Mouse (Mus musculus) lung, adult 18-20 months (tissue): ENCODE measurements around the gene Uhrf2.
"Not testable (repeated sequence)": the region's sequence is repeated elsewhere in the genome, so short reads cannot be mapped to it uniquely, and the experiment has no call there.

Source experiments
- DNase-seq, 2 experiments: peaks; one replicate each; pipeline ENCODE4 v3.0.0; 2022; ENCODE audit warnings: mixed read lengths in 2 of 2

Gene Uhrf2

DNA sequence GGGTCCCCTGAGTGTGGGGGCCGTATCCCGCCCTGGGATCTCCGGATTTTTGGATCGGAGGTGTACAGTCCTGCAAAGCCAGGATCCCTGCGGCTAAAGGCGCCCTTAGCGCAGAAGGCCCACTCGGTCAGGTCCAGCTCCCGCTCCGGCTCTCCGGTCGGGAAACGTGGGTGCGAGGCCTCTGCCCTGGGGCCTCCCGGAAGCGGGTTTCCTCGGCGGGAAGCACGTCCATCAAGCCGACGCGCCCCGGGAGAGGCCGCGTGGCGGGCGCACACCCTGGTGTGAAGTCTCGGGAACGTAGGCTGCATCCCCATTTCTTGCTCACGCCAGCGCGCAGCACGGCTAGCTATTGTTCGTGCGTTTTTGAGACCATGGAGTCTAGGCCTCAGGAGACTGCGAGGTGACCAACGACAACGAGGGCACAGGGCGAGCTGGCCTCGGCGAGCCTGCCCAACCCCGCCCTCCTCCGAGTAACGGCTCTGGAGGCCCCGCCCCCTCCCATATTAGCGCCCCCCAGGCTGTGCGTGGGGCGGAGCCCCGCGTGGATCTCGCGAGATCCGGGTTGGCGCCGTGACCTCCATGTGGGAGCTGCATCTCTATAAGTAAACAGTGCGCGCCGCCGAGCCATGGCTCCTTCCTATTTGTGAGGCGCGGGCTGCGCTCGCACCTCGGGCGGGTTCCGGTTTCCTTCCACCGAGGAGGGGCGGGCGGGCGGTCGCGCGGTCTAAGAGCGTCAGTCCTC, at the start of gene Uhrf2:
Gene Uhrf2, plus strand, starts transcription at position 620 of the 742 bp plus-strand sequence.
- peak; percentile 95 to 96 for DNase-seq

DNA sequence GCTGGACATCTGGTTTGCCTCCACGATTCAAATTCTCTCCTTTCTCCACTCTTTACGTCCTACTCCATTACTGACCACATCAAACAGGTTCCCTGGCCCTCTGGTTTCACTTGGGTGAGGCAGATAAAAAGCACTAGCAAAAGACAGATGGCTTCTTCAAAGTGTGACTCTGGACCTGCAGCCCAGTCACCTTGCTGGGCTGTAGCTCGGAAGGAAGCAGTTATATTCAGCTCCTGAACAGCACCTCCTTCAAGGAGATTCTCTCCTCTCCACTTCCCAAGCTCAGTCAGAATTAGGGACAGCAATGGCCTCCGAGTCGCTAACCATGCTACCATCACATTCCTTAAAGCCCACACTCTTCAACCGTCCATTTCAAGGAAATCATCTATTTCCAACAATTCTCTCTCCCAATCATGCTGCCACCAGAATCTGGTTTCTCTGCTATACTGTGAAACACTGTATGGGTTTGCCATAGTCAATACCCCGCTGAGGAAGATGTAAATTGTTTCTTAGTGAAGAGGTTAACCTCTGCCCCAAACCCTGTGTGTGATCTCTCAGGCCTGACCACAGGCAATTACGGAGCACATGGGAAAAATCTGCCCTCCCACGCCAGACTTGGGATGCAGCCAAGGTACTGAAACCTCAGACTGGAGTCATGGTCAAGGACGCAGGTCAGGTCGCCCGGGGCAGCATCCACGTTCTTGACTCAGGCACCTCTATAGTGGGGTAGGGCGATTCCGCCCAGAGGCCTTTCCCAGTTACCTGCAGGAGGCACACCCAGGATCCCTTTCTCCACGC, 45.9 kb upstream of the Uhrf2 start:
- DNase-seq = peak; percentile 13 to 31

DNA sequence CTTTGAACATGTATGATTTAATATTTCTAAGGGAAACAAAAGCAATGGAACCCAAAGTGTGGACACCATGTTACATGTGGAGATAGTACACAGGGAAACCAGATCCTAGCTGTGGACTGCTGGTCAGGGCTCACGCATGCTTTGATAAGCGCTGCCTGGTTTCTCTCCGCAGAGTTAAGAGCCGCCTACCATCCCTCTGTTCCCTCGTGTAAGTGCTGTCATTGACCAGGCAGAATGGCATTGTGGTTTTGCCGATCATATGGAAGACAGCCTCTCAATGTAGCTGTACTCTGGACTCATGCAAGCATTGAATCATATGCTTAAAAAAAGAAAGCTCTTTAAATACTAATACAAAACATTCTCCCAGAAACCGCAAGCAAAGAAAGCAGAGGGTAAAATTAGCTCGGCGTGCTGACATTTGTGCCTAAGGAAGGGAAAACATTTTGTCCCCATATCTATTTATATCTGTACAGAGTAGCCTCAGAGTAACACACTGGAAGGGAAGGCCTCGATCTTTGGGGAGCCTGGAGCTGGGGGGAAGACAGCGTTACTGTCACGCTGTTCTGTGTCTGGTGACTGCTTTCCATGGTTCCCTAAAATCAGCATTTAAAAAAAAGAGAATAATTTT, 43.7 kb upstream of the Uhrf2 start:
- DNase-seq = no peak

DNA sequence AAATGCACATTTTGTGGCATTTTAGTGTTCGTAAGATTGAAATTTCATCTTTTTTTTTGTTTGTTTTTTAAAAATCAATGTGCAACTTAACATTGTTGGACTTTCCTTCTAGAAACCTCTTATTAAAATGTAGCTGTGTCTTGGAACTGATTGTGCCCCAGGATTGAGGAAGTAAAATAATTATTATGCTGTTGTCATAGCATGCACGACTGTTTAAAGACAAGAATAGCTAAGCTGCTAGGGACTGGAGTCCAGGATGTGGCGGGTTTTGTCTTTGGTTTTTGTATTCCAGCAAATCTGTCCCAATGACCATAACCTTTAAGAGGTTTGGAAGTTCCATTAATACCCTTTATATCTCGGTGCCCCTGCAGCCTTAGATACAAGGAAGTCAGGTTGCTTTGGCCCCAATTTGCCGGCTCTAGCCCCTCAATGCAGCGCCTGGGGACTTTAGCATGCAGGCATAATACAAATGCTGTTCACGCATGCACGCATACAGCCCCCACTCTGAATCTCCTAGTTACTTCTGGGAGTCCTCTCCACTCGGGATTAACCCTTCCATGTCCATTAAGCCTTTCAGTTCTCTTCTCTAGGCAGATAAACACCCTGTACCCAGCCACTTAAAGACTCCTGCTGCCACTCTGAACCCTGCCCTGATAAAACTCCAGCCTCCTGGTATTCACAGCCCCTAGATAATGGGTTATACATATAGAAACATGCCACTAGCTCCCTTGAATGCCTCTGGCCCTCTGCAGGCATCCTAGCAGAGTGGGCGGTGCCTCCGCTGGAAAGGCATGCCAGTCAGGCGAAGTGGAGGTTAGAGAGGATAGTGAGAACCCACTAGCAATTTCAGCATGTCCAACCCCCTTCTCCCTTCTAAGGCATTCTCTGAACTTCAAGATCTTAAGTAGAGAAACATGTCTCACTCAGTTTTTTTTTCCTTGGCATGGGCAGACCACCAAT, 29.6 kb upstream of the Uhrf2 start:
- DNase-seq = no peak

- DNase-seq = no peak
These were observed 28.8 kb upstream of the Uhrf2 start for GRCm38 (mm10) chr19:30001550-30001949.

DNA sequence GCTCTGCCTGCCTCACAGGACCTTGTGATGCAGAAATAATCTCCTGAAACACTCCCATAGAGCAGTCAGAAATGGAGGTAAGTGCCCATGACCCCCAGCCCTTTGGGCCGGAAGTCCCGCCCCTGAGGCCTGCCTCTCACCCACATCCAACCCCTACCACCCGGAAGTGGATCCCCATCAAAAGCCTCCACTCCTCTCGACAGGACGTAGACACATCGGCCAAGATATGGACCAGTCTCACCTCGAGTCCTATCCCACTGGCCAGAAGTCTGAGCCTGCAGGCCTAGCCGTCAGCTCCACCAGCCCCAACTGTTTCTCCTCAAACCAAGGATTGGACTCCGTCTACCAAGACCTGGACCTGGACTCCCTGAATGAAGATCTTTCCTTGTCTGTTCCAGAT, 26.7 kb upstream of the Uhrf2 start, which contains the start of gene Trpd52l3:
Gene Trpd52l3, plus strand, starts transcription at position 170 of the 400 bp plus-strand sequence.
- no peak for DNase-seq

DNA sequence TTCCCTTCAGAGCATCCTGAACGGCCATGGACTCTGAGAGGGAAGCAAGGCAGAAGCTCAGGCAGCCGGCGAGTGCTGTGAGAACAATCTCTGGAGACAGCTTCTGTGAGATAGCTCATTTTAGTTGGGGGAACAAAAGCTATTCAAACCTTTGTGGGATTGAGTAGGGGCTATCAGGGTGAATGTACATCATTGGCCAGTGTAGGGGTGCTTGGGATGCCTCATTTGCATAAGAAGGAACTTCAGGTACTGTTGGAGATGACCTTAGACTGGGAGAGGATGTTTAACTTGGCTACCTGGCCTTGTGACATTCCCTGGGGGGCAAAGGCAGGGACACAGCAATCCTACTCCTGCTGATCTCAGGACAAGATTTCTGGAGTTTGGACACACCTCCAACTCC, 23.9 kb upstream of the Uhrf2 start:
- DNase-seq = no peak

GRCm38 (mm10) chr19:30010520-30011296, 19.6 kb upstream of the Uhrf2 start:
- DNase-seq = no peak

GRCm38 (mm10) chr19:30014331-30014730, 16.0 kb upstream of the Uhrf2 start:
- DNase-seq = no peak

DNA sequence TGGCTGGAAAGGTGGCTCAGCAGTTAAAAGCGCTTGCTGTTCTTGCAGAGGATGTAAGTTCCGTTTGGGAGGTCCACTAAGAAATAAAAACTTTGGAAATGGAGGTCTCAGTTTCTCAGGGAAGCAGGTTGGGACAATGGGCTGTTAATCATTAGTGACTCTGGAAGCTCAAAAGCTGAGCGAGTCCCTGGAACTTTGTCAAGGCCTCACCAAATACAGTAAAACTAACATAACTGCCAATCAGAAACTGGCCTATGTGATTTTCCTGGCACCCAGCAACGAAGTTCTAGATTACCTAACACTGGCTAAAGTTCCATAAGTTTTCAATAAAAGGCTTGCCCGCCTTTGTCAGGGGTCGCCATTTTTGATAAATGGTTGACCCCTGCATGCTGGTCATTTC, 14.2 kb upstream of the Uhrf2 start:
- no peak for DNase-seq

GRCm38 (mm10) chr19:30023419-30023818, 6.9 kb upstream of the Uhrf2 start:
- DNase-seq = not testable (repeated sequence)

DNA sequence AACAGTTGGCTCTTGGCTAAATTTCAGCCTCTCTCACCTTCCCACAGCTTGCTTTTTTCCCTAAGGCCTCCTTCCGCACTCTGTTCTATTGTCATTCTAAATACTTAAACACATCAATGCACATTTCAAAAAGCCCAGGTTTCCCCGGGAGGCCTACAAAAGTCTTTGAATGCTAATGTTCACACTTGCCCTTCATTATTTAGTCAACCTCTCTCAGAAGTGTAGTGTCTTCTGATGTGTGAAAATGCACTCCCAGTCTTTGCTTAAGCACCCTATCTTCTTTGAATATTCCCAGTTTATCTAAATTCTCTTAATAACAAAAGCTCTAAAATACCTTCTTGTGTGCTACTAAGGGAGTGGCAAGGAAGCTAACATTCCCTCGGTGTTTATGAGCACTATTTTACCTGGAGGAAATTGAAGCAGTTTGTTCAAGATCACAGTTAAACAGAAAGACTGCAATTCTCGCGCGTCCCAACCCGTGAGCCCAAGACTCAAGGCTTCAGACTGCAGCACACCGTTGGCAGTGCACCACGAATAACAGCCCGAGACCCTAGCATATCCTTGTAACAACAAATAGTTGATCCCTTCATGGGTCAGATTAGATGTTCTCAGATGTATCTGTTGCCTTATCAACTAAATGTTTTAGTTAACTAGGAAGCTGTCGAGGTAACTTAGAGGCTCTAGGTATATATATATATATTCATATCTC, 1.2 kb upstream of the Uhrf2 start:
- DNase-seq = no peak

DNA sequence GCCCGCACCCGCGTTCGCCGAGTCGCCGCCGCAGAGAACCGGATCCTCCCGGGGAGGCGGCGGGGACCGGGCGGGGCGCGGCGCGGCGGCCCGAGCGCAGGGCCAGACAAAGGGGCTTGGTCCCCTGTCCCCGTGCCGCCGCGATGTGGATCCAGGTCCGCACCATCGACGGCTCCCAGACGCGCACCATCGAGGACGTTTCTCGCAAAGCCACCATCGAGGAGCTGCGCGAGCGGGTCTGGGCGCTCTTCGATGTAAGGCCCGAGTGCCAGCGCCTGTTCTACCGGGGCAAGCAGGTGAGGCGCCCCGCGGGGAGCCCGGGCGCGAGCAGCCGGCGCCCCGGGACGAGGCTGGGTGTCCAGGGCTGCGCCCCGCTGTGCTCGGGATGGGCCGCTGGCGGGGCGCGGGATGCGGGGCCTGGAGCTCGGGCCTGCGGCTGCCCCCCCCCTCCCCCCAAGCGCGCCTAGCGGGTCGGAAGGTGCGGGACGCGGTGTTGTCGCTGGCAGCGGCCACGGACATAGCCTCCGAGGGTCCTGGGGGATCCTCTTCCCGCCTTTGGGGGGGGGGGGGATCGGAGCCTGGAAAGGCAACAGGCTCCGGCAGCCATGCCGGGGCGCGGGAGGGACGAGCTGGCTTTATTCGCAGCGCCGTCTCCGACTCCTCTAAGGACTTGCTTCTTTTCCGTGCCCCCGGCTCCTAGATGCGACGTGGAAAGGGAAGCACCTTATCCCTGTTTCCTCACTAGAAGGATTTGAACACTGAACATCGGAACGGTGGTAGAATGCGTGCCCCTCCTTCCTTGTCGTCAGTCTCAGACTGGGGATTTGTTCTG, 539 bp downstream of the Uhrf2 start:
- DNase-seq = peak in 1 of 2 experiments; percentile 10

- DNase-seq = peak in 1 of 2 experiments; percentile 16
These were observed 1.2 kb downstream of the Uhrf2 start for GRCm38 (mm10) chr19:30031468-30031931.

- no peak for DNase-seq
These were observed 1.9 kb downstream of the Uhrf2 start for GRCm38 (mm10) chr19:30032206-30032605.

DNA sequence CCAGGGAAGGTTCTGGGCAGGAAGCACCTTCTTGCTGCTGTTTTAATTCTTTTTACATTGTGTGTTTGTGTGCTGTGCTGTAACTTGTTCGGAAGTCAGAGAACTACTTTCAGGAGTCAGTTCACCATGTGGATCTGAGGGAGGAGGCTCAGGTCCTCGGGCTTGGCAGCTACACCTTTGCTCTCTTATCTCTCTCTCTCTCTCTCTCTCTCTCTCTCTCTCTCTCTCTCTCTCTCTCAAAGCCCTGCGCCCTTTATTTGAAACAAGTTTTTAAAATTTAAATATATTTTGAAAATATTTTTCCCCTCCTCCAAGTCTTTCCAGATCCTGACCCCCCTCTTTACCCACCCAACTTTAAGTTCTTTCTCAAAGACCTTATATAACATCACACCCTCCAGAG, 5.0 kb downstream of the Uhrf2 start:
- no peak for DNase-seq

GRCm38 (mm10) chr19:30043691-30044090, 13.4 kb downstream of the Uhrf2 start:
- no peak for DNase-seq

DNA sequence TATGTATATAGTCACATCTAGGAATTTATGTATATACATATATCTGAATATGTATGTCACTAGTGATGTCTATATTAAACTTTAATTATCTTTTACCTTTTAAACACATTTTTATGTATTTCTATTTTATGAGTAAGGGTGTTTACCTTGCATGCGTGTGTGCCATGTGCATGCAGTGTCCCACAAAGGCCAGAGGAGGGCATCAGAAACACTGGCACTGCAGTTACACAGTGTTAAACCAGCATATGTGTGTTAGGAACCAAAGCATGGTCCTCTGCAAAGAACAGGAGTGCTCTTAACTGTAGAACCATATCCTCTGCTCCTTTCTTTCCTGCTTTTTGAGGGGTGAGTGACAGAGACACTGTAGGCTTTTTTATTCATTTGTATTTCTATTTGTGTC, 14.3 kb downstream of the Uhrf2 start:
- DNase-seq = no peak

- no peak for DNase-seq
These were observed 15.5 kb downstream of the Uhrf2 start for GRCm38 (mm10) chr19:30045857-30046256.

- DNase-seq = no peak
These were observed 20.3 kb downstream of the Uhrf2 start for GRCm38 (mm10) chr19:30050584-30050983.
